Comparison of ENCODE assay signal across 10 mouse cellular contexts in the genomic region with DNA sequence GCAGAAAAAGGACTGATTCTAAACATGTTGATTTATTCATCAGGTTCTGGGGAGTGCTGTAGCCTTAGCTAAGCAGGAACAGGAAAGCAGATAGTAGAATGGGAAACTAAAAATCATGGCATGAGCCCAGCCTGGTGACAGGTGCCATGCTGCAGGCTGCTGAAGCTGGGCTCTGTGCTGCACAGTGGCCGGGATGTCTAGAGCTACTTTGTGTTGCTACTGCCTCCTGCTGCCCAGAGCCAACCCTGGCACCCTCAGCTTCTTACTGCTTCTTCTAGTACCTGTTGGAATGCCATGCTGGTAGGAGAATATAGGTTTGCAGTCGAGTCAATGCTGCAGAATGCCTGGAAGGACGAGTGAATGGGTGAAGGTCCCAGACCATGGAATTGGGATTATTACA. TPM values are rescaled to one million over a fixed set of nuclear protein-coding genes. Genes with fewer than 3 reads are reported as not detected.
A peak's percentile ranks its signal among the peaks of the same experiment; 100 is the strongest.
DNase-seq lines count a peak whose midpoint lies in the region; TF ChIP-seq lines count a peak whose summit lies in the region.
"Had no signal": no experiment of that assay in that cellular context is flagged by ENCODE, and none has a peak within 500 bp of the region (broad histone marks: within the 10 kb centered on the region; RNA-seq: fewer than 3 reads in every experiment).

No protein-coding gene starts in this region.

- no peaks in the 10 kb centered on the region for H3K27me3 ChIP-seq in E14TG2a.4 (ENCODE audit: insufficient read depth, low read length)

- H3K4me3 ChIP-seq in E14TG2a.4 (replicated peaks; ENCODE audit: low read length) = no peak overlapping the region

- H3K9me3 ChIP-seq in E14TG2a.4 (ENCODE audit: low read length) = no peaks in the 10 kb centered on the region

- 0 out of 2 replicates have a peak, but pooled peaks have one; percentile 3 for TF ChIP-seq CTCF in E14TG2a.4 (conservative IDR thresholded peaks at IDR 0.05; ENCODE audit: low read length)

- peaks cover 4% of the 10 kb centered on the region for H3K4me1 ChIP-seq in E14TG2a.4 (replicated peaks; ENCODE audit: low read depth, low read length)

- DNase-seq in embryo, embryonic 10 days (ENCODE audit: low spot score) = peak; percentile 38
- DNase-seq in embryo, embryonic 10.5 days (ENCODE audit: low spot score) = no peak
- DNase-seq in left cerebral cortex, postnatal 14 days (ENCODE audit: low spot score in 2 of 2) = peak; percentile 21 to 50
- no peak for DNase-seq in left cerebral cortex, adult 8-10 months (ENCODE audit: low spot score in 2 of 2)
- DNase-seq in kidney, postnatal 10 days = peak; percentile 45
- no peak for DNase-seq in cerebellum, adult 11 months
- no peak for DNase-seq in gastrocnemius, adult 18-20 months (ENCODE audit: low spot score)
- DNase-seq: lung, postnatal 4 days; right cerebral cortex, postnatal 25 days had no signal

- intact Hi-C loops in left cerebral cortex, postnatal 14 days (cut with DNase I) = no loop called here

- H3K36me3 ChIP-seq in E14TG2a.4 (ENCODE audit: insufficient read depth, low read length) = peaks cover 20% of the 10 kb centered on the region

RNA-seq across cellular contexts. Expression of a gene that starts 8.9 kb away (rescaled TPM):
- 10 to 100 TPM; 44.1 to 45.0 TPM for total RNA-seq in left cerebral cortex, postnatal 14 days (2021)
- 10 to 100 TPM; 52.5 to 68.3 (median 54.0) TPM for total RNA-seq in left cerebral cortex, adult 8-10 months (2022)
- total RNA-seq in gastrocnemius, adult 18-20 months (2021) = 10 to 100 TPM; 21.0 to 22.4 TPM

RNA-seq across cellular contexts. Expression of a gene that starts 54.7 kb away (rescaled TPM):
- 100 to 1,000 TPM; 109 to 125 TPM for total RNA-seq in left cerebral cortex, postnatal 14 days (2021)
- 100 to 1,000 TPM; 126 to 145 (median 135) TPM for total RNA-seq in left cerebral cortex, adult 8-10 months (2022)
- total RNA-seq in gastrocnemius, adult 18-20 months (2021) = under 1 TPM; 0.24 to 0.32 TPM

Comparison
In these comparisons a context has a peak if more than half of its experiments do, and no peak if none do; other contexts are left out.
1. DNase-seq: peak in embryo, embryonic 10 days (single experiment), left cerebral cortex, postnatal 14 days (2 of 2) and kidney, postnatal 10 days (single experiment); none in embryo, embryonic 10.5 days (single experiment), left cerebral cortex, adult 8-10 months (0 of 2), cerebellum, adult 11 months (single experiment) and gastrocnemius, adult 18-20 months (single experiment).
2. RNA of a gene that starts 54.7 kb away (total RNA-seq): 126 to 145 TPM in left cerebral cortex, adult 8-10 months and 109 to 125 TPM in left cerebral cortex, postnatal 14 days; 0.24 to 0.32 TPM in gastrocnemius, adult 18-20 months; every median in the first group is over 10 times any median in the second.